Mouse (Mus musculus) cerebellum, adult 2 months (tissue): ENCODE measurements around the gene Kcnj14. TPM values are rescaled to one million over a fixed set of nuclear protein-coding genes. Genes with fewer than 3 reads are reported as not detected.
A peak's percentile ranks its signal among the peaks of the same experiment; 100 is the strongest.

Source experiments
- DNase-seq, 2 experiments: peaks; one replicate each; pipeline ENCODE4 v3.0.0; 2021
- H3K27ac ChIP-seq: fragments of 200-500 bp; 2 replicates; pipeline ENCODE4 v1.5.1; 2012; ENCODE audit warnings: low read length, control low read depth, inconsistent platforms; ENCODE audit not compliant: insufficient read depth
- H3K27me3 ChIP-seq: fragments of 200-500 bp; 2 replicates; pipeline ENCODE4 v1.6.1; 2012; ENCODE audit warnings: inconsistent platforms, mild to moderate bottlenecking, low read length, moderate library complexity; ENCODE audit not compliant: control insufficient read depth, insufficient read depth
- H3K4me1 ChIP-seq: fragments of 200-500 bp; 2 replicates; pipeline ENCODE4 v1.6.1; 2011; ENCODE audit warnings: low read length; ENCODE audit not compliant: control insufficient read depth, insufficient read depth
- H3K4me3 ChIP-seq: fragments of 200-500 bp; replicated peaks from 2 replicates; pipeline ENCODE3; 2011; ENCODE audit warnings: mild to moderate bottlenecking, low read depth, low read length, control low read depth; ENCODE audit not compliant: insufficient read depth
- CTCF ChIP-seq: fragments of 200-500 bp; IDR thresholded peaks from 2 replicates; pipeline ENCODE4 v1.5.1; 2011; ENCODE audit warnings: low read depth, mild to moderate bottlenecking, control low read depth, low read length, moderate library complexity, borderline replicate concordance; ENCODE audit not compliant: insufficient read depth
- POLR2A ChIP-seq: fragments of 200-500 bp; IDR thresholded peaks from 2 replicates; pipeline ENCODE4 v1.6.1; 2011; ENCODE audit warnings: low read length, control low read depth, borderline replicate concordance; ENCODE audit not compliant: insufficient read depth
- WGBS: fragments of 180-500 bp; shearing (Covaris S2); methylation state at CpG from one replicate; pipeline ENCODE4 v1.1.7; 2018; 5-methylcytosine and 5-hydroxymethylcytosine counted together
- polyA plus RNA-seq: library from polyadenylated mRNA; depleted of rRNA; stranded (reverse); fragments of >200 nt; gene quantifications from 2 replicates; pipeline ENCODE4 v1.2.3, GENCODE M21; 2012

Kcnj14 gene
- polyA plus RNA-seq, 1 experiment = 7.3 TPM

DNA sequence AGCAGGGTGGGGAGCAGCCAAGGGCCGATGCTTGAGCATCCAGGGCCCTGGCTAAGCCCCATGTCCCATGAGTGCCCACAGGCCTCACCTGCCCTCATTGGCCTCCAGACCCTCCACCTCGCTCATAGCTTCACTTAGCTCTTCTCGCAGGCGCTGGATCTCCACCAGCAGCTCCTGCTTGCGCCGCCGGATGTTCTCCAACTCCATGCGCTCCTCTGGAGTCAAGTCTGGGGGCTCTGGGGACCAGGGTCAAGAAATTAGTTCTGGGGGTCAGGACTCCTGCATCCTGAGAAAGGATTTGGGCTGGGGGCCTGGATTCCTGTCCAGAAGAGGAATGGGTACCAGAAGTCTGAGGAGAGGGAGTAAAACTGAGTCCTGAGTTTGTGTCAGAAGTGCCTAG is 11.7 kb downstream of the Kcnj14 start:
- no peak overlapping the region for H3K27ac ChIP-seq
- 70% methylated on average over 8 of the region's 8 CpGs for WGBS
- TF ChIP-seq POLR2A = no peak
- no peak for TF ChIP-seq CTCF
- H3K4me3 ChIP-seq = peak overlapping the region; percentile 96
- H3K4me1 ChIP-seq = peaks cover 23% of the 10 kb centered on the region
- H3K27me3 ChIP-seq = no peaks in the 10 kb centered on the region
- DNase-seq = no peak

- Histone ChIP-seq H3K27ac (peak overlapping the region; percentile 36; the same call in 1 of the 2 replicates), H3K27me3 (no peaks in the 10 kb centered on the region), H3K4me1 (peaks cover 23% of the 10 kb centered on the region), H3K4me3 (no peak overlapping the region)
- WGBS = 16% methylated on average over 14 of the region's 14 CpGs
- peak; percentile 48 to 62 for DNase-seq
- no peak for TF ChIP-seq CTCF
- no peak for TF ChIP-seq POLR2A
Observed at GRCm38 (mm10) chr7:45809276-45810075, 15.1 kb downstream of the Kcnj14 start.

DNA sequence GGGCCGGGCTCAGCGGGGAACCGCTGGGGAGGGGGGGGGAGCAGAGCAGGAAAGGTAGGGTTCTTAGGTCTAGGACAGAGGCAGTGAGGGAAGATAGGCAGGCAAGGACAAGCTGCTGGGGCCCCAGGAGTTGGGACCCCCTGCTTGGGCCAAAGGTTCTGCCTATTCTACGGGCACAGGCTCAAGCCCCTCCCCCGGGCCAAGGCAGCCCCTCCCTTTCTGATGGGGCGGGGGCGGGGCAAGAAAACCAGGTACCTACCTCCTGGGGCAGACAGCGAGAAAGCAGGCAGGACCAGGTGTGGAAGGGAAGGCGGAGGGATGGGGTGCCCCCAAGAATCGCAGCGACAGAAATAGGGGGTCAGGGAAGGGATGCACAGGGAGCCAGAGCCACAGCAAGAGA is 16.1 kb downstream of the Kcnj14 start:
- WGBS = 28% methylated on average over 11 of the region's 11 CpGs
- DNase-seq = no peak
- H3K27ac ChIP-seq = no peak overlapping the region

DNA sequence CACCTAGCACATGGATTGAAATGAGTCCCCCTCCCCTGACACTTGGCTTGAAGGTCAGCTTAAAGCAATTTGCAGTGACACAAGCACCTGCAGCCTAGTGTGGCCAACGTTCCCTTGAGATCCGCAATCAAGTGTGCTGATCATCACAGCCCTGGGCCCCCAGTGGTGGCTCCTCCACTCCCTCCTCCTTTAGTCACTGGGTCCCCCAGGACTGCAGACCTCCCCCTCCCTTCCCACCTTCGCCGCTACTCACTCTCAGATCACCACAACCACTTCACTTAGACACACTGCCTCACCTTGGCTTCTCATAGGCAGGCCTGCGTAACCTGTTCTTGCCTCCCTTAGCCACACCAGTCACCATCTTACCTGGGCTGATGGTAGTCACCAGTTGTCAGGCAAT is 18.6 kb downstream of the Kcnj14 start:
- peaks cover 22% of the 10 kb centered on the region for H3K4me1 ChIP-seq
- H3K4me3 ChIP-seq = no peak overlapping the region
- no peak for DNase-seq
- H3K27me3 ChIP-seq = no peaks in the 10 kb centered on the region
- TF ChIP-seq CTCF = no peak
- 0 out of 2 replicates have a peak, but pooled peaks have one; percentile 1 for TF ChIP-seq POLR2A
- WGBS = 63% methylated on average over 5 of the region's 5 CpGs
- no peak overlapping the region for H3K27ac ChIP-seq

More for the DNA sequence above, 16.1 kb downstream of the Kcnj14 start:
- Histone ChIP-seq H3K27me3 (no peaks in the 10 kb centered on the region), H3K4me1 (peaks cover 23% of the 10 kb centered on the region), H3K4me3 (no peak overlapping the region)
- TF ChIP-seq POLR2A (no peak), CTCF (no peak)

DNA sequence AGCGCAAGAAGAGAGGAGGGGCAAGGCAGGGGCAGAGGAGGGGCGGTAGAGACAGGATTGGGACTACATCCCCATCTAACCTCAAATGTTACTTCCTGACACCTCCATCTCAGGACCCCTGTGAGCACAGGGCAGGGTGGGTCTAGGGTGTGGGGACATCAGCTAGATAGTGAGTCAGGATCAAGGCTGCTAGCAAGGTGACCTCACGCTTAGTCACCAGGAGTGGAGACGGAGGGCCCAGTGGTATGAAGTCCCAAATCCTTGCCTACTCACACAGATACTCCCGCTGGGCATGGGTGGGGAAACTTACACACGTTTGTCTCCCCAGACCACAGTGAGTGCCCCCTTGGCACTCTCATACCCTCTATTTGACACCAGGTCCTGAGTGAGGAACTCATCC is 22.0 kb downstream of the Kcnj14 start:
- Histone ChIP-seq H3K4me3 (no peak overlapping the region), H3K27me3 (no peaks in the 10 kb centered on the region), H3K4me1 (peaks cover 8% of the 10 kb centered on the region; the same call in 1 of the 2 replicates), H3K27ac (no peak overlapping the region)
- 88% methylated on average over 6 of the region's 6 CpGs for WGBS
- TF ChIP-seq POLR2A (no peak), CTCF (no peak)
- no peak for DNase-seq

DNA sequence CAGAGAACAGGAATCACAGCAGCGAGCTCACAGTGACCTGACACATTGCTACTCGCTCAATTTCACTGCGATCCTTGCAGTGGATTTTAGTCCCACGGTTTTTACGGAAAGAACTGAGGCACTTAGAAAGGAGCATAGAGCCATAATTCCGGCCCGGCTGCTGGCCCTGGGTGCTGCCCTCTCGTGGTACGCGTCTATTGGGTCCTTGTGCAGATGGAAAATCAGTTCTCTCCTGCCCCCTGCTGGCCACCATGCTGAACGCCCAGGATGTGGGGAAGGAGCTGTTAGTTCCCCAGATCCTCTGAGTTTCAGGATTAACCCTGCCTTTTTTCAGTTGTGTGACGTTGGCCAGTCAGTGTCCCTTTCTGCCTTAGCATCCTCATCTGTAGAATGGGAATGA is 23.2 kb downstream of the Kcnj14 start:
- no peak overlapping the region for H3K27ac ChIP-seq
- DNase-seq = peak; percentile 85 to 92
- no peaks in the 10 kb centered on the region for H3K27me3 ChIP-seq
- no peak overlapping the region for H3K4me3 ChIP-seq
- 2% methylated on average over 12 of the region's 12 CpGs for WGBS
- TF ChIP-seq POLR2A (no peak), CTCF (peak; percentile 100)
- H3K4me1 ChIP-seq = peaks cover 13% of the 10 kb centered on the region

GRCm38 (mm10) chr7:45800546-45801204 is 23.9 kb downstream of the Kcnj14 start:
- Histone ChIP-seq H3K27ac (no peak overlapping the region), H3K27me3 (no peaks in the 10 kb centered on the region), H3K4me3 (no peak overlapping the region), H3K4me1 (peaks cover 13% of the 10 kb centered on the region)
- WGBS = 49% methylated on average over 25 of the region's 25 CpGs
- DNase-seq = peak in 1 of 2 experiments; percentile 21
- no peak for TF ChIP-seq POLR2A
- no peak for TF ChIP-seq CTCF
